Mouse (Mus musculus): ENCODE data around the gene Prkacb. TPM values are rescaled to one million over a fixed set of nuclear protein-coding genes. Genes with fewer than 3 reads are reported as not detected.
A peak's percentile ranks its signal among the peaks of the same experiment; 100 is the strongest.

Gene Prkacb
- total and polyA plus RNA-seq, 3 experiments, result 16.5 to 55.6 (median 31.8) TPM

DNA sequence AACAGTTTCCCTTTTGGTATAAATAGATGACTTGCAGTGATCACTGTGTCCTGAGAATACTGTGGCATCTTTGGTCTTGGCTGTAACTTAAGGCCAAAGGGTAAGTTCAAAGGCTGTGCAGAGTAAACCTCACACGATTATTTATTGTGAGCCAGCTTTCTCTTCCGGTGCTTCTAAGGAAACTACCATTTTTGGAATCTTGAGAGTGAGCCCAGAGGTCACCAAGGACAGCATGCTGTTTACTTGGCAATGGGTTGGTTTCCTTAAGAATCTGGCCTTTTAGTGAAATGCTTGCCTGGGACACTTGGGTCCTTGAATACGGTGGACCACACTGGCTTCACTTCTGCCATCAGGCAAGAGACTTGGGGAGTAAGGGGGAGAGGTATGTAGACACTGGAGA lies 30.0 kb upstream of the Prkacb start:
- Histone ChIP-seq H3K9me3 (replicated peaks; ENCODE audit: insufficient read depth, low read length) (no peaks in the 10 kb centered on the region), H3K27ac (ENCODE audit: control insufficient read depth, low read depth, low read length) (no peak overlapping the region), H3K9ac (ENCODE audit: control insufficient read depth, low read depth, low read length, poor library complexity, severe bottlenecking) (no peak overlapping the region), H3K27me3 (ENCODE audit: control insufficient read depth in 1 of 2, insufficient read depth in 2 of 2, low read length in 2 of 2) (no peaks in the 10 kb centered on the region; a peak in 1 of 4 replicates), H3K4me1 (ENCODE audit: control insufficient read depth in 1 of 2, insufficient read depth in 2 of 2, low read length in 2 of 2) (no peaks in the 10 kb centered on the region), H3K36me3 (ENCODE audit: control insufficient read depth in 1 of 2, insufficient read depth in 2 of 2, low read length in 2 of 2) (no peaks in the 10 kb centered on the region), H3K4me3 (ENCODE audit: control insufficient read depth in 1 of 2, insufficient read depth in 1 of 2, low read depth in 2 of 2, low read length in 2 of 2) (no peak overlapping the region), H3K79me2 (ENCODE audit: control insufficient read depth, insufficient read depth, low read length, poor library complexity) (no peaks in the 10 kb centered on the region)
- DNase-seq (ENCODE audit: low read depth, low spot score), result no peak
- no peak for TF ChIP-seq CHD2 (IDR thresholded peaks at IDR 0.05; ENCODE audit: low read length)
- no peak for TF ChIP-seq ELF1 (IDR thresholded peaks at IDR 0.05; ENCODE audit: low read depth, low read length)
- no peak for TF ChIP-seq NELFE (IDR thresholded peaks at IDR 0.05; ENCODE audit: low read depth, low read length)
- no peak for TF ChIP-seq UBTF (IDR thresholded peaks at IDR 0.05; ENCODE audit: borderline replicate concordance, insufficient read depth, low read depth, low read length)
- TF ChIP-seq MXI1 (IDR thresholded peaks at IDR 0.05; ENCODE audit: low read depth, low read length), result no peak
- no peak for TF ChIP-seq E2F4 (IDR thresholded peaks at IDR 0.05; ENCODE audit: borderline replicate concordance, low read depth, low read length)
- TF ChIP-seq ETS1 (IDR thresholded peaks at IDR 0.05; ENCODE audit: low read depth, low read length), result no peak

DNA sequence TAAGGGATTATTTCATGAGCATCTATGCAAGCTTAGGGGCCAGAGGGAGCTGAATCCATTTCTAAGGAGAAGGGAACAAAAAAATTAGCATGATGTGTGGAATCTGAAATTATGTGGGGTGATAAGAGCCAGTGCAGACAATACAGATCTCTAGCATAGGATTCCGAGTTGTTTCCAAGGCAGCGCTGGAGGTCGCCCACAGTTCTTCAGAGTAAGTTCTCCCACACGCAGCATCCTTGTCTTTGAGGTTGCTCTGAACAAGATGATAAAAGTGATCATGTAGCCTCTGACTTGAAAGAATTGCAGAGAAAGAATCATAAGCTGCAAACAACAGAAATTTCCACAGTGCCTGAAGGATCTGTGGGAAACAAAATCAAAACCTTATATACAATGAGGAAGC lies 7.9 kb upstream of the Prkacb start:
- DNase-seq (ENCODE audit: low read depth, low spot score), result no peak
- no peaks in the 10 kb centered on the region for H3K9me3 ChIP-seq (replicated peaks; ENCODE audit: insufficient read depth, low read length)
- H3K27me3 ChIP-seq (ENCODE audit: control insufficient read depth in 1 of 2, insufficient read depth in 2 of 2, low read length in 2 of 2), result peaks cover 0 to 1% of the 10 kb centered on the region in 2 experiments; a peak in 1 of 4 replicates
- no peak overlapping the region for H3K27ac ChIP-seq (ENCODE audit: control insufficient read depth, low read depth, low read length)
- peaks cover 0 to 2% of the 10 kb centered on the region in 2 experiments; a peak in 2 of 4 replicates for H3K36me3 ChIP-seq (ENCODE audit: control insufficient read depth in 1 of 2, insufficient read depth in 2 of 2, low read length in 2 of 2)
- no peak for TF ChIP-seq MEF2A (IDR thresholded peaks at IDR 0.05; ENCODE audit: extremely low read depth, insufficient replicate concordance, low read depth, low read length, poor library complexity, severe bottlenecking)
- TF ChIP-seq MAZ (IDR thresholded peaks at IDR 0.05; ENCODE audit: low read depth, low read length), result no peak
- TF ChIP-seq POLR2A (IDR thresholded peaks at IDR 0.05; ENCODE audit: control insufficient read depth in 1 of 2, insufficient read depth in 1 of 2, low read depth in 1 of 2, low read length in 2 of 2, poor library complexity in 1 of 2), result no peak
- no peak for TF ChIP-seq EP300 (IDR thresholded peaks at IDR 0.05; ENCODE audit: low read depth in 1 of 2, low read length in 2 of 2)
- no peak for TF ChIP-seq ZNF384 (IDR thresholded peaks at IDR 0.05; ENCODE audit: low read depth, low read length)
- TF ChIP-seq POLR2AphosphoS5 (IDR thresholded peaks at IDR 0.05; ENCODE audit: borderline replicate concordance, low read depth, low read length), result no peak
- no peaks in the 10 kb centered on the region for H3K4me1 ChIP-seq (ENCODE audit: control insufficient read depth in 1 of 2, insufficient read depth in 2 of 2, low read length in 2 of 2)
- no peaks in the 10 kb centered on the region for H3K79me2 ChIP-seq (ENCODE audit: control insufficient read depth, insufficient read depth, low read length, poor library complexity)
- no peak overlapping the region for H3K9ac ChIP-seq (ENCODE audit: control insufficient read depth, low read depth, low read length, poor library complexity, severe bottlenecking)
- no peak overlapping the region for H3K4me3 ChIP-seq (ENCODE audit: control insufficient read depth in 1 of 2, insufficient read depth in 1 of 2, low read depth in 2 of 2, low read length in 2 of 2)

DNA sequence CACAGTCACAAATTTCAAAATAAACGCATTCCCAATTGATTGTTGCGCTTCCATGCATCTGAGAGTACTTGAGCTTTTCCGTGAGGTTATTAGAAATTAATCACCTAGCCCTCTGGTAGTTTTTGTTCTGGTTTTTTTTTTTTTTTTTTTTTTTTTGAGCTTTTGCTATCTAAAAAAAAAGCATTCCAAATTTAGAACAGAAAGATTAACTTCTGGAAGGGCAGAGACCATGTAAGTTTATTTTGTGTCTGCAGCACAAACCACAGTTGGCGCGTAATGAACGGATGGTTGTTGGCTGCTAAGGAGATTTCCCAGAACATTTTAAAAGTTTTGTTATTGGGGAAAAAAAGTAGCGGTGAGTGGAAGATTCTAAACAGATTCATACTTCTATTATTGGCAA lies 834 bp upstream of the Prkacb start:
- peaks cover 13% of the 10 kb centered on the region for H3K79me2 ChIP-seq (ENCODE audit: control insufficient read depth, insufficient read depth, low read length, poor library complexity)
- H3K4me3 ChIP-seq (ENCODE audit: control insufficient read depth in 1 of 2, insufficient read depth in 1 of 2, low read depth in 2 of 2, low read length in 2 of 2), result peak overlapping the region; percentile 91 to 94
- H3K9me3 ChIP-seq (replicated peaks; ENCODE audit: insufficient read depth, low read length), result no peaks in the 10 kb centered on the region
- no peaks in the 10 kb centered on the region for H3K27me3 ChIP-seq (ENCODE audit: control insufficient read depth in 1 of 2, insufficient read depth in 2 of 2, low read length in 2 of 2)
- peak overlapping the region; percentile 89 for H3K9ac ChIP-seq (ENCODE audit: control insufficient read depth, low read depth, low read length, poor library complexity, severe bottlenecking)
- peaks cover 0 to 17% of the 10 kb centered on the region in 2 experiments; a peak in 2 of 4 replicates for H3K36me3 ChIP-seq (ENCODE audit: control insufficient read depth in 1 of 2, insufficient read depth in 2 of 2, low read length in 2 of 2)
- H3K27ac ChIP-seq (ENCODE audit: control insufficient read depth, low read depth, low read length), result peak overlapping the region; percentile 77
- peak; percentile 27 for DNase-seq (ENCODE audit: low read depth, low spot score)
- peaks cover 5% of the 10 kb centered on the region in 2 experiments for H3K4me1 ChIP-seq (ENCODE audit: control insufficient read depth in 1 of 2, insufficient read depth in 2 of 2, low read length in 2 of 2)
- TF ChIP-seq TBP (IDR thresholded peaks at IDR 0.05; ENCODE audit: low read depth, low read length) (no peak), POLR2AphosphoS5 (IDR thresholded peaks at IDR 0.05; ENCODE audit: borderline replicate concordance, low read depth, low read length) (no peak), ZNF384 (IDR thresholded peaks at IDR 0.05; ENCODE audit: low read depth, low read length) (peak; percentile 74), MEF2A (IDR thresholded peaks at IDR 0.05; ENCODE audit: extremely low read depth, insufficient replicate concordance, low read depth, low read length, poor library complexity, severe bottlenecking) (0 out of 2 replicates have a peak, but pooled peaks have one; percentile 41), TCF12 (IDR thresholded peaks at IDR 0.05; ENCODE audit: low read depth, low read length) (no peak)
